Mouse (Mus musculus) heart, embryonic 11.5 days (tissue): ENCODE data around the gene Ak1. TPM values are rescaled to one million over a fixed set of nuclear protein-coding genes. Genes with fewer than 3 reads are reported as not detected.
A peak's percentile ranks its signal among the peaks of the same experiment; 100 is the strongest.

Experiments
- ATAC-seq: fragments of 200-750 bp; cut with Nextera tagmentation; replicated peaks from 2 replicates; pipeline ENCODE4 v1.8.0; 2017; ENCODE audit warnings: moderate library complexity; ENCODE audit not compliant: insufficient number of reproducible peaks, low FRiP score, low TSS enrichment
- H3K27ac ChIP-seq: fragments of 300-500 bp; sonication (generic); 2 replicates; pipeline ENCODE4 v1.5.1; 2014; ENCODE audit warnings: mild to moderate bottlenecking, low read depth, low read length
- H3K27me3 ChIP-seq: fragments of 300-500 bp; sonication (generic); 2 replicates; pipeline ENCODE4 v1.6.1; 2014; ENCODE audit warnings: mild to moderate bottlenecking, low read length, mixed read lengths; ENCODE audit not compliant: control insufficient read depth, insufficient read depth
- H3K36me3 ChIP-seq: fragments of 300-500 bp; sonication (generic); 2 replicates; pipeline ENCODE4 v1.6.1; 2014; ENCODE audit warnings: mild to moderate bottlenecking, low read length, moderate library complexity, mixed read lengths; ENCODE audit not compliant: control insufficient read depth, insufficient read depth
- H3K4me1 ChIP-seq: fragments of 300-500 bp; sonication (generic); 2 replicates; pipeline ENCODE4 v1.6.1; 2014; ENCODE audit warnings: low read length; ENCODE audit not compliant: control insufficient read depth, insufficient read depth
- H3K4me2 ChIP-seq: fragments of 300-500 bp; sonication (generic); 2 replicates; pipeline ENCODE4 v1.6.1; 2014; ENCODE audit warnings: mild to moderate bottlenecking, moderate library complexity
- H3K4me3 ChIP-seq: fragments of 300-500 bp; sonication (generic); 2 replicates; pipeline ENCODE4 v1.5.1; 2014; ENCODE audit warnings: low read depth, low read length
- H3K9ac ChIP-seq: fragments of 300-500 bp; sonication (generic); 2 replicates; pipeline ENCODE4 v1.6.1; 2014; ENCODE audit warnings: mild to moderate bottlenecking, low read depth, low read length, moderate library complexity
- H3K9me3 ChIP-seq: fragments of 300-500 bp; sonication (generic); replicated peaks from 2 replicates; pipeline ENCODE4 v1.6.1; 2016; ENCODE audit warnings: low read length; ENCODE audit not compliant: control insufficient read depth
- WGBS: fragments of 180-500 bp; shearing (Covaris S2); extraction: QIAGEN DNeasy Blood & Tissue Kit; methylation state at CpG from one replicate; pipeline ENCODE4 v1.1.7; 2014; ENCODE audit not compliant: insufficient replicate concordance; 5-methylcytosine and 5-hydroxymethylcytosine counted together
- polyA plus RNA-seq: library from polyadenylated mRNA; unstranded; fragments of >200 nt; fragmentation: Nextera tagmentation; extraction: Ambion mirVana; gene quantifications from 2 replicates; pipeline ENCODE4 v1.2.1, GENCODE M21; 2014

Ak1 gene
- polyA plus RNA-seq, 1 experiment from 2014 or later: 212 TPM

DNA sequence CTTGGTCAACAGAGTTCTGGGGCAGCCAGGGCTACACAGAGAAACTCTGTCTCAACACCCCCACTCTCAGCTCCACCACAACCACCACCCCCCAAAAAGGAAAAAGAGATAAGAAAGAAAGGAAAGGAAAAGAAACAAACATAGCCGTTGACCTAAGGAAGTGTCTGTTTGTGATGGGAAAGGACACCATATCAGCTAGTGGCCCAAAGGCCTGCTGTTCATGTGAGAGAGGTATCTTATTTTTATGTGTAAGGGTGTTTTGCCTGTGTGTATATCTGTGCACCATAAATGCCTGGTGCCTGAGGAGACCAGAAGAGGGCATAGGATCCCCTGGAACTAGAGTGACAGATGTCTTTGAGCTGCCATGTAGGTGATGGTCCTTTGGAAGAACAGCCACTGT is 18.1 kb downstream of the Ak1 start:
- H3K27ac ChIP-seq: no peak overlapping the region
- H3K4me3 ChIP-seq: no peak overlapping the region
- WGBS: 56% methylated on average over 1 of the region's 1 CpGs
- H3K27me3 ChIP-seq: no peaks in the 10 kb centered on the region
- no peaks in the 10 kb centered on the region for H3K9me3 ChIP-seq
- H3K4me2 ChIP-seq: no peak overlapping the region
- H3K9ac ChIP-seq: no peak overlapping the region
- no peaks in the 10 kb centered on the region for H3K36me3 ChIP-seq
- no peak for ATAC-seq
- H3K4me1 ChIP-seq: peaks cover 35% of the 10 kb centered on the region

DNA sequence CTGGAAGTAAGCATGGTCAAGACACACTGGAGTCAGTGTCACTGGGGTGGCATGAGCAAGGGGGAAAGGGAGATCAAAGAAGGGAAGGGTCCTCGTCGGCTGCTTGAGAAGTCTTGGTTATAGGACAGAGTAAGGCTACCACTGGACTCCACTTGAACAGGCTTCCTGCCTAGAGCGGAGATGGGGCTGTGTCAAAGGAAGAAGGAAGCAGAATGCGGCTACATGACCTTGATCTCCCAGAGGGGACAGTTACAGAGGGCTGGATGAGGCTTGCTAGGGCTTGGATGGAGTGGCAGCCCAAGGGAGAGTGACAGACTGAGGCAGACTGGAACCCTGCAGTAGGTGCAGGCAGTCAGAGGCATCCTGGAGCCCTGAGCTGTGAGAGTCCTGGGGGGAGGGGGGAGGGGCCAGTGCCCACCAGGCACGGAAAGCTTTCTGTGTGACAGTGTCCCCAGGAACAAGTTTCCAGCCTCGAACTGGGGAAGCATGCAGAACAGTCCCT is 19.0 kb downstream of the Ak1 start:
- H3K9me3 ChIP-seq: no peaks in the 10 kb centered on the region
- WGBS: 39% methylated on average over 6 of the region's 6 CpGs
- H3K27me3 ChIP-seq: no peaks in the 10 kb centered on the region
- H3K4me1 ChIP-seq: peaks cover 44% of the 10 kb centered on the region
- no peak for ATAC-seq
- H3K27ac ChIP-seq: peak overlapping the region; percentile 0; the same call in 1 of the 2 replicates
- H3K36me3 ChIP-seq: no peaks in the 10 kb centered on the region
- H3K4me2 ChIP-seq: no peak overlapping the region
- no peak overlapping the region for H3K4me3 ChIP-seq
- no peak overlapping the region for H3K9ac ChIP-seq

DNA sequence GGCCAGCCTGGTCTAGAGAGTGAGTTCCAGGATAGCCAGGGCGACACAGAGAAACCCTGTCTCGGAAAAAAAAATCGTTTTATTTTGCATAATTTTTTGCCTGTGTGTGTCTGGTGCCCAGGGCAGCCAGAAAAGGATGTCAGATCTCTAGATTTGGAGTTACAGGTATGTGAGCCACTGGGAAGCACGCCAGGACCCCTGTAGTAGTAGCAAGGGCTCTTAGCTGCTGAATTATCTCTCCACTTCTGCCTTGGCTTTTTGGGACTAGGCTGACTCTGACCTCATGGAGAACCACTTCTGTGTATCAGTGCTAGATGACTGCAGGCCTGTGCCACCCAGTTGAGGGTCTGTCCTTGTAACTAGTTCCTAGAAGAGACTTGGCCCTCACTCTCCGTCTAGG is 20.3 kb downstream of the Ak1 start:
- no peak overlapping the region for H3K9ac ChIP-seq
- no peaks in the 10 kb centered on the region for H3K27me3 ChIP-seq
- no peak for ATAC-seq
- WGBS: 77% methylated on average over 5 of the region's 5 CpGs
- 0 out of 2 replicates have a peak overlapping the region, but pooled peaks have one; percentile 46 for H3K27ac ChIP-seq
- no peaks in the 10 kb centered on the region for H3K9me3 ChIP-seq
- H3K4me3 ChIP-seq: no peak overlapping the region
- H3K36me3 ChIP-seq: no peaks in the 10 kb centered on the region
- H3K4me1 ChIP-seq: peaks cover 51% of the 10 kb centered on the region
- no peak overlapping the region for H3K4me2 ChIP-seq

DNA sequence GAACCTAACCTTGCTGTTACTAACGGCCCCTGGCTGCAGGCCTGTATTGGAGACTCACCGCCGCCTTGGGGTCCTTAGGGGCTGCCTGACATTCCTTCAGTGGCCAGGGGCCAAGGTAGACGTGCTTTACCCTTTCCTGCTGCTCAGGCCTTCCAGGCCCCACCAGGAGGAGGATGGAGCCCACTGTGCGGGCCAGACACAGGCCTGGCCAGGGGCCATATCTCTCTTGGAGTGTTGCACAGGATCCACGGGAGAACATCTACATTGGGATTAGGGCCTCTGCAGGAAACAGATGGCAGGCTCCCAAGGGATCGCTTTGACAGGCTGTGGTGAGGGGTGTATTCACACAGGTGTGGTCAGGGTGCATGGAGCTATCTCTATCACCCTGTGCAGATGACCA is 21.3 kb downstream of the Ak1 start:
- Histone ChIP-seq H3K4me1 (peaks cover 44% of the 10 kb centered on the region), H3K4me3 (no peak overlapping the region), H3K27me3 (no peaks in the 10 kb centered on the region), H3K27ac (peak overlapping the region; percentile 46; the same call in 1 of the 2 replicates), H3K9ac (no peak overlapping the region), H3K36me3 (no peaks in the 10 kb centered on the region), H3K9me3 (no peaks in the 10 kb centered on the region), H3K4me2 (no peak overlapping the region)
- no peak for ATAC-seq
- WGBS: 55% methylated on average over 7 of the region's 7 CpGs

DNA sequence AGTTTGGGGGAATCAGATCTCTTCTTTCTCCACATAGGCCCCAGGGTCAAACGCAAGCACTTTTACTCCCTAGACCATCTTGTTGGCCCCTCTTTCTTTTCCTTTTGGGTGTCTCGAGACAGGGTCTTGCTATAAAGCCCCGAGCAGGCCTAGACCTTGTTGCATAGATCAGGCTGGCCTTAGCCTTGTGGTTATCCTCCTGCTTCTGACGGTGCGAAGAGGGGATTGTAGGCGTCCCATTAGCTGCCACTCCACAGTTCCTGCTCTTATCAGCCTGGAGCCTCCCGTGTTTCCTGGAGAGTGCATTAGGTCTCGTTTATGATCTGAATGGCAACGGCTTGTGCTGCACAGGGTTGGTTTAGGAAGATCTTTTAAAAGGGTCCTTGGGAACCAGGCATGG is 22.5 kb downstream of the Ak1 start:
- Histone ChIP-seq H3K9ac (no peak overlapping the region), H3K4me1 (peaks cover 40% of the 10 kb centered on the region), H3K27me3 (no peaks in the 10 kb centered on the region), H3K27ac (peak overlapping the region; percentile 12), H3K4me3 (no peak overlapping the region), H3K36me3 (no peaks in the 10 kb centered on the region), H3K4me2 (no peak overlapping the region), H3K9me3 (no peaks in the 10 kb centered on the region)
- 33% methylated on average over 9 of the region's 9 CpGs for WGBS
- ATAC-seq: no peak

DNA sequence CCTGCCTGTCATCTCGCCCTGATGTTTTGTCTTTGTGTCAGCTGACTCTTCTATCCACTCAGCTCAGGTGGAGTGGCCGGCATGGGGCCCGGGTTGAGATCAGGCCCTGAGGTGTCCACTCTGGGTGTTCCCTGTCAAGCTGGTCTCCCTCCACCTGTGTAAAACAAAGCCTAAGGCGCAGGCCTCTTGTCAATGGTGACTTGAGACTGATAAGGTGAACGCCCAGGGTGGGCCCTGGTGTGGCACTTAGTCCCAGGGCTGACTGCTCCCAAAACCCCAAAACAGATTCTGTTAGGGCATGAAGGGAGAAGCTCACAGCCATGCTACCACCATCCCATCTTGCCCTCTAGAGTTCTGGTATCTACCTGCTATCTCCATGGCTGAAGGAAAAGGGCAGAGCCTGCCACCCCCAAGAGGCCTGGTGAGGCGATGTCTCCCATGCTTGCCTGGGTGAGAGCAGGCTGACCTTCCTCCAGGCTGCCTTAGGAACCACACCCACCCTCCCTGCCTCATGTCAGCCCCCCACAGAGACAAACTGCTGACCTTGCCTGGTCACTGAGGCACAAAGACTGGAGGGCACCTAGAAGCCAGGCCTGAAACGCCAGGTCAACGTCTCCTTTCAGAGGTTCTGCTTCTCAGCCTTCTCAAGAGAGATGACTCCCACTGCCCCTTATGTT is 23.4 kb downstream of the Ak1 start:
- H3K27ac ChIP-seq: peak overlapping the region; percentile 12

DNA sequence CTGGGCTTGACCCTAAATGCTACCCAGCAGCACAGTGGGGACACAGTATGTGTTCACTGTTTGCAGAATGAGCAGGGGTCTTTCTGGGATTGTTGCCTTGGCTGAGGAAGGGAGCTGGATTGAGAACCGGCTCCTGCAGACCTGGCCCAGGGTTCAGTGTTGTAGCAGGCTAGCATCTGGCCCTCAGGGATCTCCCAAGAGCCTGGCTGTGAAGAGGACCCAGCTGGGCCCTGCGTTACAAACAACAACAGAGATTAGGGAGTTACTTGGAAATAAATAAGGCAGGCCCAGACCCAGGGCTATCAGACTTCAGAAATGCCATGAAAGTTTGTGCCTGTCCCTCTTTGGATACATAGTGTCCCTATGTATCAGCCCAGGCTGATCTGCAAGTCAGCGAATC is 24.1 kb downstream of the Ak1 start:
- no peaks in the 10 kb centered on the region for H3K9me3 ChIP-seq
- H3K9ac ChIP-seq: no peak overlapping the region
- H3K27me3 ChIP-seq: no peaks in the 10 kb centered on the region
- H3K4me3 ChIP-seq: no peak overlapping the region
- 61% methylated on average over 3 of the region's 3 CpGs for WGBS
- peak overlapping the region; percentile 73 for H3K27ac ChIP-seq
- H3K36me3 ChIP-seq: no peaks in the 10 kb centered on the region
- ATAC-seq: no peak
- H3K4me1 ChIP-seq: peaks cover 36% of the 10 kb centered on the region
- H3K4me2 ChIP-seq: no peak overlapping the region

More for the DNA sequence above, 23.4 kb downstream of the Ak1 start:
- no peak for ATAC-seq
- Histone ChIP-seq H3K4me3 (no peak overlapping the region), H3K36me3 (no peaks in the 10 kb centered on the region), H3K9ac (no peak overlapping the region), H3K9me3 (no peaks in the 10 kb centered on the region), H3K27me3 (no peaks in the 10 kb centered on the region), H3K4me1 (peaks cover 40% of the 10 kb centered on the region), H3K4me2 (no peak overlapping the region)
- WGBS: 63% methylated on average over 8 of the region's 8 CpGs

DNA sequence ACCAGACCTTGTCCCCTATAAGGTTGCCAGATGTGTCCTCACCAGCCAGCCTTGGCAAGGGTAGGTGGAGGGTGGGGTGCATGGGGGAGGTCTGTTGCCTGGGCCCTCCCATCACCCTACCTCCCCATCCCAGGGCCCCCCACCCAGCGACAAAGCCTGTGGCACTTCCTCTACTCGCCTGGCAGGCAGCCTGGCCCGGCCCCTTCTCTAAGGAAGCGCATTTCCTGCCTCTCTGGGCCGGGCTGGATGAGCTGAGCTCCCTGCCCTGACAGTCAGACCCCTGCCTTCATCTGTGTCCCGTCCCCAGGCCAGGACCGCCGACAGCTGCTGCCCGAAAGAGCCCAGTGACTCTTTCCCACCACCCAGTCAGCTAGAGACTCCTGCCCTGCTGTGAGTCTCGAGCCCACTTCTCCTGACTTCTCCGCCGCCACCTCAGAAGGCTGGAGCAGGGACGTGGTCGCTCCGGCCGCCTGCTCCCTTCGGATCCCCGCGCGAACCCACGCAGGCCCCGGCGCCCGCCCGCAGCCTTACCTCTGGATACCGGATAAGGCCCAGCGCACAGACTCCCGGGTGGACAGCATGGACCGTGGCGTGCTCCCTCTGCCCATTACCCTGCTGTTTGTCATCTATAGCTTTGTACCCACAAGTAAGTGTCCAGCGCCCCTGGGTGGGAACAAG is 25.0 kb downstream of the Ak1 start, which contains the start of gene Eng:
TSS of gene Eng (plus strand) at position 217 of the 678 bp plus-strand sequence.
- H3K36me3 ChIP-seq: no peaks in the 10 kb centered on the region
- H3K9me3 ChIP-seq: no peaks in the 10 kb centered on the region
- peaks cover 34% of the 10 kb centered on the region for H3K4me1 ChIP-seq
- H3K4me3 ChIP-seq: peak within 1 kb of the TSS; percentile 41
- peak within 1 kb of the TSS; percentile 65 for H3K9ac ChIP-seq
- WGBS: 39% methylated on average over 31 of the region's 31 CpGs
- peak within 1 kb of the TSS; percentile 73 for H3K27ac ChIP-seq
- ATAC-seq: peak; percentile 73; the same call in 1 of the 2 replicates
- peak within 1 kb of the TSS; percentile 51 for H3K4me2 ChIP-seq
- H3K27me3 ChIP-seq: no peaks in the 10 kb centered on the region
